Mouse (Mus musculus): Measurements from ENCODE around the gene Xpr1.

GRCm38 (mm10) chr1:155281003-155281793 is 136.0 kb downstream of the Xpr1 start:
- TF ChIP-seq GATA1 (IDR thresholded peaks at IDR 0.05; ENCODE audit: low read length) = no peak
- no peak for TF ChIP-seq TAL1 (IDR thresholded peaks at IDR 0.05; ENCODE audit: low read length)
